Mouse (Mus musculus) heart, postnatal 0 days (tissue): ENCODE data around the gene Inpp5d. TPM values are rescaled to one million over a fixed set of nuclear protein-coding genes. Genes with fewer than 3 reads are reported as not detected.

Experiments
- ATAC-seq: fragments of 200-750 bp; cut with Nextera tagmentation; 2 replicates; pipeline ENCODE4 v1.8.0; 2017; ENCODE audit warnings: low read depth, moderate number of reproducible peaks, moderate library complexity; ENCODE audit not compliant: insufficient read depth
- DNase-seq: peaks from one replicate; pipeline ENCODE4 v3.0.0-alpha.2; 2016; ENCODE audit warnings: low spot score
- H3K27ac ChIP-seq: fragments of 300-500 bp; sonication (generic); 2 replicates; pipeline ENCODE4 v1.5.1; 2014; ENCODE audit warnings: low read depth, mild to moderate bottlenecking
- H3K27me3 ChIP-seq: fragments of 300-500 bp; sonication (generic); 2 replicates; pipeline ENCODE4 v1.6.1; 2014; ENCODE audit warnings: low read length, mixed read lengths; ENCODE audit not compliant: control insufficient read depth, insufficient read depth
- H3K36me3 ChIP-seq: fragments of 300-500 bp; sonication (generic); replicated peaks from 2 replicates; pipeline ENCODE4 v1.6.1; 2014; ENCODE audit warnings: low read length, mixed read lengths; ENCODE audit not compliant: control insufficient read depth, insufficient read depth
- H3K4me1 ChIP-seq: fragments of 300-500 bp; sonication (generic); 2 replicates; pipeline ENCODE4 v1.6.1; 2014; ENCODE audit warnings: antibody characterized with exemption; ENCODE audit not compliant: control insufficient read depth, insufficient read depth
- H3K4me2 ChIP-seq: fragments of 300-500 bp; sonication (generic); 2 replicates; pipeline ENCODE4 v1.6.1; 2014; ENCODE audit warnings: low read depth, mild to moderate bottlenecking, low read length, moderate library complexity
- H3K4me3 ChIP-seq: fragments of 300-500 bp; sonication (generic); 2 replicates; pipeline ENCODE4 v1.5.1; 2014; ENCODE audit warnings: low read depth, low read length
- H3K9ac ChIP-seq: fragments of 300-500 bp; sonication (generic); replicated peaks from 2 replicates; pipeline ENCODE4 v1.6.1; 2014; ENCODE audit warnings: low read depth, low read length, mixed read lengths
- H3K9me3 ChIP-seq: fragments of 300-500 bp; sonication (generic); replicated peaks from 2 replicates; pipeline ENCODE4 v1.6.1; 2016; ENCODE audit warnings: low read length; ENCODE audit not compliant: control insufficient read depth
- CTCF ChIP-seq: IDR thresholded peaks from 2 replicates; pipeline ENCODE4 v1.5.1; 2016; ENCODE audit warnings: antibody characterized with exemption, control low read depth, low read depth
- EP300 ChIP-seq: IDR thresholded peaks from 2 replicates; pipeline ENCODE4 v1.6.1; 2016; ENCODE audit warnings: antibody characterized with exemption, low read depth
- WGBS: fragments of 180-500 bp; shearing (Covaris S2); extraction: QIAGEN DNeasy Blood & Tissue Kit; methylation state at CpG from one replicate; pipeline ENCODE4 v1.1.7; 2014; 5-methylcytosine and 5-hydroxymethylcytosine counted together
- polyA plus RNA-seq: library from polyadenylated mRNA; unstranded; fragments of >200 nt; fragmentation: Nextera tagmentation; extraction: Ambion mirVana; gene quantifications from 2 replicates; pipeline ENCODE4 v1.2.1, GENCODE M21; 2015
- total RNA-seq: library from RNA; depleted of rRNA; stranded (reverse); fragments of >200 nt; gene quantifications from 2 replicates; pipeline ENCODE4 v1.2.3, GENCODE M21; 2014; ENCODE audit warnings: low replicate concordance; rRNA removed

The Inpp5d gene
- total RNA-seq, result 9.9 and 66.4 TPM in 2 replicates
- 3.2 and 5.0 TPM in 2 replicates for polyA plus RNA-seq

GRCm38 (mm10) chr1:87620211-87620668 is at the start of gene Inpp5d:
Inpp5d (plus strand) TSS chr1:87620312.
- H3K4me2 ChIP-seq, result peak within 1 kb of the TSS; percentile 58
- H3K4me3 ChIP-seq, result peak within 1 kb of the TSS; percentile 46
- DNase-seq, result no peak
- no peaks in the 10 kb centered on the region for H3K27me3 ChIP-seq
- H3K9me3 ChIP-seq, result no peaks in the 10 kb centered on the region
- no peak for TF ChIP-seq CTCF
- no peak for TF ChIP-seq EP300
- 63% methylated on average over 12 of the region's 12 CpGs for WGBS
- ATAC-seq, result peak; percentile 58
- H3K27ac ChIP-seq, result peak within 1 kb of the TSS; percentile 74
- peak within 1 kb of the TSS; percentile 50 for H3K9ac ChIP-seq
- no peaks in the 10 kb centered on the region for H3K36me3 ChIP-seq
- 0 out of 2 replicates have a peak, but pooled peaks cover 5% of the 10 kb centered on the region for H3K4me1 ChIP-seq

- no peak overlapping the region for H3K4me3 ChIP-seq
- 65% methylated on average over 5 of the region's 5 CpGs for WGBS
- H3K9ac ChIP-seq, result no peak overlapping the region
- no peak overlapping the region for H3K4me2 ChIP-seq
- no peak for DNase-seq
- no peaks in the 10 kb centered on the region for H3K36me3 ChIP-seq
- peaks cover 9% of the 10 kb centered on the region; the same call in 1 of the 2 replicates for H3K4me1 ChIP-seq
- no peaks in the 10 kb centered on the region for H3K9me3 ChIP-seq
- TF ChIP-seq CTCF (no peak), EP300 (no peak)
- no peak overlapping the region for H3K27ac ChIP-seq
- no peaks in the 10 kb centered on the region for H3K27me3 ChIP-seq
- ATAC-seq, result no peak
Measured at GRCm38 (mm10) chr1:87573261-87573660, 46.9 kb upstream of the Inpp5d start.

- ATAC-seq, result no peak
- Histone ChIP-seq H3K9ac (no peak within 1 kb of the TSS), H3K4me3 (no peak within 1 kb of the TSS), H3K4me1 (peaks cover 9% of the 10 kb centered on the region; the same call in 1 of the 2 replicates), H3K4me2 (no peak within 1 kb of the TSS), H3K27me3 (no peaks in the 10 kb centered on the region), H3K9me3 (no peaks in the 10 kb centered on the region), H3K27ac (no peak within 1 kb of the TSS), H3K36me3 (no peaks in the 10 kb centered on the region)
- WGBS, result 60% methylated on average over 6 of the region's 6 CpGs
- DNase-seq, result no peak
- TF ChIP-seq CTCF, result no peak
Measured at GRCm38 (mm10) chr1:87573800-87574215, 46.3 kb upstream of the Inpp5d start, which contains the start of gene Ngef. Ngef (minus strand) TSS chr1:87573870.

GRCm38 (mm10) chr1:87574353-87574752 is 45.8 kb upstream of the Inpp5d start:
- no peak for TF ChIP-seq CTCF
- no peak for DNase-seq
- Histone ChIP-seq H3K9me3 (no peaks in the 10 kb centered on the region), H3K4me2 (no peak overlapping the region), H3K27ac (no peak overlapping the region), H3K27me3 (no peaks in the 10 kb centered on the region), H3K9ac (no peak overlapping the region), H3K36me3 (no peaks in the 10 kb centered on the region), H3K4me1 (peaks cover 9% of the 10 kb centered on the region; the same call in 1 of the 2 replicates), H3K4me3 (no peak overlapping the region)
- no peak for ATAC-seq
- WGBS, result 57% methylated on average over 6 of the region's 6 CpGs

- no peaks in the 10 kb centered on the region for H3K27me3 ChIP-seq
- no peak overlapping the region for H3K4me2 ChIP-seq
- H3K9ac ChIP-seq, result no peak overlapping the region
- H3K4me1 ChIP-seq, result peaks cover 9% of the 10 kb centered on the region; the same call in 1 of the 2 replicates
- no peaks in the 10 kb centered on the region for H3K36me3 ChIP-seq
- H3K27ac ChIP-seq, result peak overlapping the region; percentile 22
- ATAC-seq (peak; percentile 76), DNase-seq (peak; percentile 57)
- H3K4me3 ChIP-seq, result no peak overlapping the region
- TF ChIP-seq EP300, result no peak
- TF ChIP-seq CTCF, result no peak
- no peaks in the 10 kb centered on the region for H3K9me3 ChIP-seq
- WGBS, result 42% methylated on average over 7 of the region's 7 CpGs
Measured at GRCm38 (mm10) chr1:87574785-87575184, 45.3 kb upstream of the Inpp5d start.

- no peak overlapping the region for H3K4me3 ChIP-seq
- H3K4me2 ChIP-seq, result no peak overlapping the region
- H3K9me3 ChIP-seq, result no peaks in the 10 kb centered on the region
- TF ChIP-seq CTCF (no peak), EP300 (no peak)
- no peak overlapping the region for H3K9ac ChIP-seq
- no peak overlapping the region for H3K27ac ChIP-seq
- H3K4me1 ChIP-seq, result peaks cover 14% of the 10 kb centered on the region; the same call in 1 of the 2 replicates
- H3K27me3 ChIP-seq, result no peaks in the 10 kb centered on the region
- DNase-seq, result no peak
- H3K36me3 ChIP-seq, result no peaks in the 10 kb centered on the region
- ATAC-seq, result no peak
- WGBS, result 87% methylated on average over 6 of the region's 6 CpGs
Measured at GRCm38 (mm10) chr1:87578965-87579364, 41.1 kb upstream of the Inpp5d start.
